Mouse (Mus musculus) cortical plate, adult 2 months (tissue): ENCODE results near the gene Thumpd1. TPM values are rescaled to one million over a fixed set of nuclear protein-coding genes. Genes with fewer than 3 reads are reported as not detected.

Experiments
- H3K27ac ChIP-seq: fragments of 200-500 bp; 2 replicates; pipeline ENCODE4 v1.5.1; 2012; ENCODE audit warnings: low read length, control low read depth, inconsistent platforms; ENCODE audit not compliant: insufficient read depth
- H3K4me1 ChIP-seq: fragments of 200-500 bp; 2 replicates; pipeline ENCODE4 v1.6.1; 2011; ENCODE audit warnings: low read length; ENCODE audit not compliant: control insufficient read depth, insufficient read depth
- H3K4me3 ChIP-seq: fragments of 200-500 bp; 2 replicates; pipeline ENCODE4 v1.5.1; 2011; ENCODE audit warnings: mild to moderate bottlenecking, low read length, control low read depth; ENCODE audit not compliant: insufficient read depth
- CTCF ChIP-seq: fragments of 200-500 bp; IDR thresholded peaks from 2 replicates; pipeline ENCODE4 v1.5.1; 2011; ENCODE audit warnings: mild to moderate bottlenecking, control low read depth, low read length; ENCODE audit not compliant: insufficient read depth; ENCODE audit errors: extremely low read depth
- POLR2A ChIP-seq: fragments of 200-500 bp; IDR thresholded peaks from 2 replicates; pipeline ENCODE4 v1.6.1; 2011; ENCODE audit warnings: mild to moderate bottlenecking, low read length, control low read depth; ENCODE audit not compliant: insufficient read depth; ENCODE audit errors: extremely low read depth
- polyA plus RNA-seq: library from polyadenylated mRNA; depleted of rRNA; stranded (reverse); fragments of >200 nt; gene quantifications from 2 replicates; pipeline ENCODE4 v1.2.3, GENCODE M21; 2012; rRNA removed

The Thumpd1 gene
- polyA plus RNA-seq, 1 experiment, result 33.2 TPM

DNA sequence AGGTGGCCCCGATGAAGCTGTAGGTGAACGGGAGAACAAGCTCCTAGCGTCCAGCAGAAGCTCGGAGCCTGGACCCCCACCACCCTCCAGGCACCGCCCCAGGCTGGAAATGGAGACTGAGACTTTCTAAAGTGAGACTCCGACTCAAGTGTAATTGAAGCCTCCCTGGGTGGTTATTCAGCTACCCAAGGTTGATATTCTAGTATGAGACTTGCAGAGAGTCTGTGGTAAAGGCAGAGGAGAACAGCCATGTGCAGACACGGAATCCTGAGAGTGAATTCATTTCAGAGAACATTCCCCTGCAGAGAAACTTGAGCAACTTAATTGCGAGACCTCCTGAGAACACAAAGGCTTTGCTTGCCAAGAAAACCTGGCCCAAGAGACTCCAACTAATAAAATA, 40.5 kb downstream of the Thumpd1 start:
- Histone ChIP-seq H3K4me3 (no peak overlapping the region), H3K27ac (no peak overlapping the region), H3K4me1 (no peaks in the 10 kb centered on the region)
- TF ChIP-seq CTCF, result no peak
- TF ChIP-seq POLR2A, result no peak

DNA sequence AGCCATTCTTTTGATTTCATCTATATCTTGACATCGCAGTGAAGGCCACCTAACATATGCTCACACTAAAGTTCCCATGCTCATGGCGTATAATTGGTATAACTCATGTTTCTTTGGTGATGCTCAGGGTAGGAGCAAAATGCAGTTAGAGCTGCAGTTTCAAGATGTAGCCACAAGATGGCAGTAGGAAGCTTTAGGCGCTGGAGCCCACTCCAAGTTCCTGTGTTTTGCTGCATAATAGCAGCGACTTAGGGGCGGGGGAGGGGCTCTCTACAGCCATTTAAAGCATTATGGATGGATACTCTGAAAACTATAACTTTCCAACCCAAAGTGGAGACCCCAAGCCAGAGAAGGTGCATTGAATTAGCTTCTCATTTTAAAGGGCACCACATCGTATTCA, 47.1 kb downstream of the Thumpd1 start:
- Histone ChIP-seq H3K4me3 (no peak overlapping the region), H3K27ac (no peak overlapping the region), H3K4me1 (no peaks in the 10 kb centered on the region)
- TF ChIP-seq POLR2A, result no peak
- peak; percentile 82 for TF ChIP-seq CTCF

- H3K4me3 ChIP-seq, result no peak overlapping the region
- TF ChIP-seq POLR2A (no peak), CTCF (peak; percentile 35)
- no peaks in the 10 kb centered on the region for H3K4me1 ChIP-seq
- H3K27ac ChIP-seq, result no peak overlapping the region
Measured at GRCm38 (mm10) chr7:119670925-119671324, 49.7 kb downstream of the Thumpd1 start.

- no peak overlapping the region for H3K4me3 ChIP-seq
- no peaks in the 10 kb centered on the region for H3K4me1 ChIP-seq
- TF ChIP-seq POLR2A (no peak), CTCF (no peak)
Measured at GRCm38 (mm10) chr7:119670395-119670794, 50.2 kb downstream of the Thumpd1 start.

DNA sequence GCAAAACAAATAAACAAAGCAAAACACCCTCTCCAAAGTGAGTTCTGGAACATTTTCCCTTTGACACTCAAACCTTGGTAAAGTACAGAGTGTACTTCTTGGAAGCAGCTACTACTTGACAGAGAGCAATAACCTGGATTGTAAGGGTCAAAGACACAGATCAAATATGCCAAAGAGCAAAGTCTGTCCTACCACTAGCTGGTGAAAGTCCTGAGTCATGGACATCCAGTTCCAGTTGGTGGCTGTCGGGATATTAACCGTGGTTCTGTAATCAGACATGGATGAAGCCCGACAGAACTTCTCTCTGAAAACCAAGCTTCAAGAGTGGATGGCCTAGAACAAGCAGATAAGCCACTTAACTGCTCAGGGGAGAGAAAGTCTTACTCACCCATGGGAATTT, 52.7 kb downstream of the Thumpd1 start:
- H3K4me1 ChIP-seq, result no peaks in the 10 kb centered on the region
- H3K4me3 ChIP-seq, result no peak overlapping the region
- TF ChIP-seq CTCF, result no peak
- no peak for TF ChIP-seq POLR2A
- no peak overlapping the region for H3K27ac ChIP-seq

More at GRCm38 (mm10) chr7:119670395-119670794, 50.2 kb downstream of the Thumpd1 start:
- H3K27ac ChIP-seq, result no peak overlapping the region

Other genes starting within 250 kb of the Thumpd1 start
- not detected in 2 replicates for gene Umod, start 241.5 kb downstream of the Thumpd1 start, polyA plus RNA-seq
- gene Acsm5, start 201.3 kb downstream of the Thumpd1 start, polyA plus RNA-seq, result 0.11 and 0.29 TPM in 2 replicates
- not detected in 2 replicates for gene Pdilt, start 197.3 kb downstream of the Thumpd1 start, polyA plus RNA-seq
- not detected in 2 replicates for gene Acsm2, start 166.5 kb downstream of the Thumpd1 start, polyA plus RNA-seq
- gene Acsm1, start 113.8 kb downstream of the Thumpd1 start, polyA plus RNA-seq, result not detected in 2 replicates
- 0.06 and 0.13 TPM in 2 replicates for gene Acsm4, start 30.8 kb downstream of the Thumpd1 start, polyA plus RNA-seq
- not detected in 2 replicates for gene Acsm3, start 40.1 kb upstream of the Thumpd1 start, polyA plus RNA-seq
- 1.3 and 3.5 TPM in 2 replicates for gene Rexo5, start 73.2 kb upstream of the Thumpd1 start, polyA plus RNA-seq
- gene Eri2, start 73.3 kb upstream of the Thumpd1 start, polyA plus RNA-seq, result 6.9 TPM in 2 replicates
- gene Lyrm1, start 175.1 kb upstream of the Thumpd1 start, polyA plus RNA-seq, result 16.3 and 19.5 TPM in 2 replicates
- 8.8 and 10.9 TPM in 2 replicates for gene Dcun1d3, start 175.5 kb upstream of the Thumpd1 start, polyA plus RNA-seq